Mouse (Mus musculus) limb, embryonic 13.5 days (tissue): ENCODE measurements around the gene Grcc10. TPM values are rescaled to one million over a fixed set of nuclear protein-coding genes. Genes with fewer than 3 reads are reported as not detected.

Experiments used
- ATAC-seq: fragments of 200-750 bp; cut with Nextera tagmentation; 2 replicates; pipeline ENCODE4 v1.8.0; 2017; ENCODE audit warnings: low read depth, moderate number of reproducible peaks, moderate TSS enrichment; ENCODE audit not compliant: low FRiP score
- H3K27ac ChIP-seq: fragments of 300-500 bp; sonication (generic); 2 replicates; pipeline ENCODE4 v1.5.1; 2015; ENCODE audit warnings: inconsistent platforms, mild to moderate bottlenecking, moderate library complexity
- H3K27me3 ChIP-seq: fragments of 300-500 bp; sonication (generic); 2 replicates; pipeline ENCODE4 v1.6.1; 2015; ENCODE audit warnings: mild to moderate bottlenecking, inconsistent platforms
- H3K36me3 ChIP-seq: fragments of 300-500 bp; sonication (generic); 2 replicates; pipeline ENCODE4 v1.6.1; 2015; ENCODE audit warnings: inconsistent platforms, mild to moderate bottlenecking, moderate library complexity
- H3K4me1 ChIP-seq: fragments of 300-500 bp; sonication (generic); 2 replicates; pipeline ENCODE4 v1.6.1; 2015; ENCODE audit warnings: inconsistent platforms
- H3K4me2 ChIP-seq: fragments of 300-500 bp; sonication (generic); replicated peaks from 2 replicates; pipeline ENCODE4 v1.6.1; 2015; ENCODE audit warnings: inconsistent platforms, mild to moderate bottlenecking, moderate library complexity
- H3K4me3 ChIP-seq: fragments of 300-500 bp; sonication (generic); 2 replicates; pipeline ENCODE4 v1.5.1; 2015; ENCODE audit warnings: moderate library complexity, mild to moderate bottlenecking, inconsistent platforms
- H3K9ac ChIP-seq: fragments of 300-500 bp; sonication (generic); 2 replicates; pipeline ENCODE4 v1.6.1; 2015; ENCODE audit warnings: mild to moderate bottlenecking, inconsistent platforms
- H3K9me3 ChIP-seq: fragments of 300-500 bp; sonication (generic); 2 replicates; pipeline ENCODE4 v1.6.1; 2016; ENCODE audit warnings: inconsistent platforms
- WGBS: fragments of 180-500 bp; shearing (Covaris S2); methylation state at CpG from one replicate; pipeline ENCODE4 v1.1.7; 2015; 5-methylcytosine and 5-hydroxymethylcytosine counted together
- polyA plus RNA-seq: library from polyadenylated mRNA; unstranded; fragments of >200 nt; fragmentation: Nextera tagmentation; extraction: Ambion mirVana; gene quantifications from 2 replicates; pipeline ENCODE4 v1.2.1, GENCODE M21; 2015

Grcc10 gene
- polyA plus RNA-seq, 1 experiment from 2014 or later = 480 TPM

DNA sequence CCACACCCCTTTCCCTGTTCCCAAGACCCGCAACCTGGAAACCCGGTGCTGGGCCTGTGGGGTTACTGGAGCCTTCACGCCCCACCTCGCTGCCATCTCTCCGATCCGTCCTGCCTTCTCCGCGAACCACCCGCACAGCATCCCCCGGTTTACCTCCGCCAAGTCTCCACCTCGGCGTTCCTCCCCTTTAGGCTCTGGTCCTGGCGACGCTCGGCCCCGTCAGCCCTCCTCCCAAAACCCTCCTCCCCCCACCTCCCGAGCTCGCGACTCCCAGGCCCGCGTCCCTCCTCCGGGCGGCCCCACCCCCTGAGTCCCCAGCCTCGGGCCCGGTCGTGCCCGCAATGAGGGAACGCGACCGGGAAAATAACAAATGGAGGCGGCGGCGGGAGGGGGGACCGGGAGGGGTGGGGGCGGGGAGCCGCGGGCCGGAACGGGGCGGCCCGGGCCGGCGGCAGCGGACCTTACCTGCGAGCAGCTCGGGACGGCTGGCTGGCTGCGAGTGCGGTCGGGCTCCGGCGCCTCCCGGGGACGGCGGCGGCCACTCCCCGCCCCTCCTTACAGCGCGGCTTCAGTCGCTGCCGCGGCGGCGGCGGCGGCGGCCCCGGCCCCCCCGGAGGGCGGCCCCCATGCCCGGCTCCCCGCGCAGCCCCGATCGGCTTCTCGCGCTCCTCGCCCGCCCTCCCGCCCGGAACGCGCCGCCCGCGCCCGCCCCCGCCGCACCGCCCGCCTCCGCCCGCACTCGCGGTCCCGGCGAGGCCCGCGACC lies 14.8 kb upstream of the Grcc10 start, which contains the start of the genes Gm45234 and Atn1:
Gm45234 (minus strand) TSS at position 191 of the 765 bp plus-strand sequence.
Atn1 (minus strand) TSS at position 694 of the 765 bp plus-strand sequence.
- H3K4me2 ChIP-seq = peak within 1 kb of the TSS; percentile 90
- H3K9ac ChIP-seq = peak within 1 kb of the TSS; percentile 94
- peaks cover 6% of the 10 kb centered on the region; the same call in 1 of the 2 replicates for H3K27me3 ChIP-seq
- peaks cover 13% of the 10 kb centered on the region; the same call in 1 of the 2 replicates for H3K36me3 ChIP-seq
- peak within 1 kb of the TSS; percentile 79 for H3K4me3 ChIP-seq
- H3K9me3 ChIP-seq = no peaks in the 10 kb centered on the region
- ATAC-seq = peak; percentile 54; the same call in 1 of the 2 replicates
- H3K27ac ChIP-seq = peak within 1 kb of the TSS; percentile 99
- 0% methylated on average over 59 of the region's 100 CpGs for WGBS
- H3K4me1 ChIP-seq = peaks cover 51% of the 10 kb centered on the region

DNA sequence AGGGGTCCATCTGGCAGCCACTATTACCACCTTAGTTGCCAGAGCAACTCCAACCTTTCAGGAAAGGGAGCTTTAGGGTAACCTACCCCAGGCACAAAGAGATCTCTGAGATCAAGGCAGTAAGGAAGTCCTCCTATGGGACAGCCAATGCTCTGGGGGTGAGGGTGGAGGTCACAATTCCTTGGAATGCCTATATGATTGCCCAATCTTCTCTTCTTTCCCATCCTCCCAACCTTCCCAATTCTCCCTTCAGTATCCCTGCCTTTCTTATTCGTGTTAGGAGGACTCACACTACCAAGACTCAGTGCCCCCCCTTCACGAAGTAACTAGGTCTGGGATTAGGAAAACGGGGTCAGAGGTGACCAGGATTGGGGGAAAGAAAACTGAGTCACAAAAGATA lies 14.1 kb upstream of the Grcc10 start:
- WGBS = 3% methylated on average over 3 of the region's 3 CpGs

DNA sequence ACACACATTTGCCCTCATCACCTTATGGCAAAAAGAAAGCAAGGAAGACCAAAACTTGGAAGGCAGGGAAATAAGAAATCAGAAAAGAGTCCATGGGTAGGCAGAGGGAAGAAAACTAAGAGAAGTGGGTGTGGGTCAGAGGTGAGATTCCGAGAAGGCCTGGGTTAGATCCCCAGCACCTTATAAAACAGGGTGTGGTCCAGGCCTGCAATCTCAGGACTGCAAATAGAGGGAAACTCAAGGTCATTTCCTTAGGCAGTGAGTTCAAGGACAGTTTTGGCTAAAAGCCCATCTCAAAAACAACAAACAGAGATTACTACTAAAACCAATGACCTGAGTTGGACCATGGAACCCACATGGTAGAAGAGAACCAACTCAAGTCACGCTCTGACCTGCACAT lies 12.7 kb upstream of the Grcc10 start:
- no peak overlapping the region for H3K27ac ChIP-seq
- no peaks in the 10 kb centered on the region for H3K27me3 ChIP-seq
- ATAC-seq = no peak
- peak overlapping the region; percentile 90; the same call in 1 of the 2 replicates for H3K4me2 ChIP-seq
- no peak overlapping the region for H3K9ac ChIP-seq
- no peak overlapping the region for H3K4me3 ChIP-seq
- peaks cover 43% of the 10 kb centered on the region for H3K4me1 ChIP-seq
- H3K36me3 ChIP-seq = peaks cover 26% of the 10 kb centered on the region
- 79% methylated on average over 2 of the region's 2 CpGs for WGBS
- no peaks in the 10 kb centered on the region for H3K9me3 ChIP-seq

More for the DNA sequence above, 14.1 kb upstream of the Grcc10 start:
- Histone ChIP-seq H3K4me2 (peak overlapping the region; percentile 90), H3K36me3 (peaks cover 13% of the 10 kb centered on the region; the same call in 1 of the 2 replicates), H3K9me3 (no peaks in the 10 kb centered on the region), H3K27me3 (peaks cover 4% of the 10 kb centered on the region; the same call in 1 of the 2 replicates), H3K4me3 (peak overlapping the region; percentile 79), H3K9ac (peak overlapping the region; percentile 94), H3K4me1 (peaks cover 51% of the 10 kb centered on the region), H3K27ac (peak overlapping the region; percentile 99)
- no peak for ATAC-seq

DNA sequence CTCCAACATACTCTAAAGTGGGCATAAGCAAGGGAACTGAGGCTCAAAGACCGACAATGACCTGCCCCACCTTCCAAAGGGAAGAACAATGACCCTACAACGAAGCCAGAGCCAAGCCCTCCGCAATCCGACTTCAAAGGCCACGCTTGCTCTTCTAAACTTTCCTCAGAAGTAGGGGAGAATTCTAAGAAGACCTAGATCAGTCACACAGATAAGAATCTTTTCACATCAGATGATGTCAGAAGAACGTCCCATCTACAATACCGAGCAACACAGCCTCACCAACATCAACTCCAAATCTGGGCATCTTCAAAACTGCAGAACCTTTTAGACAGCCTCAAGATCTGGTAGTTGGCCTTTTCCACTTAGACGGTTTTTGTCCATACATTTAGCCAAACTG lies 9.2 kb upstream of the Grcc10 start:
- Histone ChIP-seq H3K4me1 (peaks cover 40% of the 10 kb centered on the region), H3K9me3 (no peaks in the 10 kb centered on the region), H3K9ac (no peak overlapping the region), H3K27ac (no peak overlapping the region), H3K4me3 (no peak overlapping the region), H3K4me2 (no peak overlapping the region), H3K27me3 (no peaks in the 10 kb centered on the region), H3K36me3 (peaks cover 52% of the 10 kb centered on the region)
- ATAC-seq = no peak
- WGBS = 86% methylated on average over 8 of the region's 8 CpGs

DNA sequence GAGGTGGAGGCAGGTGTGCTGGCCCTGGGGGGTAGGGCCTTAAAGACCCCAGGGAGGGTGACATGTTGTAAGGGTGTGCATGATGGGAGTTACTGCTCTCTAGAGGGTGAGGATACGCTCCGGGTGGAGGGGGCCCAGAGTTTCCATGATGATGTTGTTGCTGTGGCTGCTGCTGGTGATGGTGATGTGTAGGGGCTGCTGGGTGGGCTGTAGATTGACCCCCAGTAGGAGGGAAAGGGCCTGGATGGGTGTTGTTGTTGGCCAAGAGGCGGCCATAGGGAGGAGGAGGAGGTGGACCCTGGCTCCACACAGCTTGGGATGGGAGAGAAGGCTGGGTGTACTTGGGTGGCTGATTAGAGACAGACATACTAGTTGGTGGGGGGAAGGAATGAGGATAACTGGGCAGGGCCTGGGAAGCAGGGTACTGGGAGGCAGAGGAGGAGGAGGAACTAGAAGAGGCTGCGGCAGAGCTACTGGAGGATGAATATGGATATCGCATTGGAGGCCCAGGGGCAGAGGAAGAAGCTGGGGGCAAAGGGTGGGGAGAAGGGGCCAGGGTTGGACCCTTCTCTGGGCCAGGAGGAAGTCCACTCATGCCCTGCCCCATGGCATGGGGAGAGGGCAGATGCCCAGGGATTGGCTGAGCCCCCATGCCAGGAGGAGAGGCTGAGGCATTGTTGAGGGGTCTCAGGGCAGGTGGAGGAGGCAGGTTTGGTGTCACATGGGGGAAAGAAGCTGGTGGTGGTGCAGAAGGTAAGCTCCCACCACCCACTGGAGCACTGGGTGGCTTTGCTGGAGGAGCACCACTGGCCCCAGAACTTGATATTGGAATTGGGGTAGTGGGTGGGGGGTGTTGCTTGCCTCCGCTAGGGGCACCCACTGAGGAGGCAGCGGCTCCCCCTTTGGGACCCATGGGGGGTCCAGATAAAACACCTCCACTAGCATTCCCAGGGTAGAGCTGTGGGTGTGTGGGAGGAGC lies 5.8 kb upstream of the Grcc10 start:
- no peak overlapping the region; the same call in 1 of the 2 replicates for H3K27ac ChIP-seq
- peak overlapping the region; percentile 54 for H3K4me3 ChIP-seq
- H3K9me3 ChIP-seq = no peaks in the 10 kb centered on the region
- H3K27me3 ChIP-seq = no peaks in the 10 kb centered on the region
- peak overlapping the region; percentile 94 for H3K4me2 ChIP-seq
- WGBS = 90% methylated on average over 7 of the region's 7 CpGs
- H3K9ac ChIP-seq = peak overlapping the region; percentile 84; the same call in 1 of the 2 replicates
- H3K36me3 ChIP-seq = peaks cover 67% of the 10 kb centered on the region
- peaks cover 28% of the 10 kb centered on the region for H3K4me1 ChIP-seq
- no peak for ATAC-seq

DNA sequence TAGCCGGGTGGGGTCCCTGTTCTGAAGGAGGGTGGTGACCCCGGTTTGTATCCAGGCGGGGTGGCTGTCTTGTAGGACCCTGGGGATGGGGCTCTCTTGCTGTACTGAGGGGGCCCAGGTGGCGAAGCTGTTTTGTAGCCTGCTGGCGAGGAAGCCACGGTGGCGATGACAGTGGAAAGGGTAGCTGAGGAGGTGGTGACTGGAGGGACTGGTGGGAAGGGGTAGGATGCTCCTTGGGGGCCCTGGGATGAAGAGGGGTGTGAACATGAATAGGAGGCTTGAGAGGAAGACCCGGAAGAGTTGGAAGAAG lies 5.1 kb upstream of the Grcc10 start:
- peak; percentile 4; the same call in 1 of the 2 replicates for ATAC-seq
- H3K27ac ChIP-seq = peak overlapping the region; percentile 88
- WGBS = 16% methylated on average over 8 of the region's 8 CpGs

DNA sequence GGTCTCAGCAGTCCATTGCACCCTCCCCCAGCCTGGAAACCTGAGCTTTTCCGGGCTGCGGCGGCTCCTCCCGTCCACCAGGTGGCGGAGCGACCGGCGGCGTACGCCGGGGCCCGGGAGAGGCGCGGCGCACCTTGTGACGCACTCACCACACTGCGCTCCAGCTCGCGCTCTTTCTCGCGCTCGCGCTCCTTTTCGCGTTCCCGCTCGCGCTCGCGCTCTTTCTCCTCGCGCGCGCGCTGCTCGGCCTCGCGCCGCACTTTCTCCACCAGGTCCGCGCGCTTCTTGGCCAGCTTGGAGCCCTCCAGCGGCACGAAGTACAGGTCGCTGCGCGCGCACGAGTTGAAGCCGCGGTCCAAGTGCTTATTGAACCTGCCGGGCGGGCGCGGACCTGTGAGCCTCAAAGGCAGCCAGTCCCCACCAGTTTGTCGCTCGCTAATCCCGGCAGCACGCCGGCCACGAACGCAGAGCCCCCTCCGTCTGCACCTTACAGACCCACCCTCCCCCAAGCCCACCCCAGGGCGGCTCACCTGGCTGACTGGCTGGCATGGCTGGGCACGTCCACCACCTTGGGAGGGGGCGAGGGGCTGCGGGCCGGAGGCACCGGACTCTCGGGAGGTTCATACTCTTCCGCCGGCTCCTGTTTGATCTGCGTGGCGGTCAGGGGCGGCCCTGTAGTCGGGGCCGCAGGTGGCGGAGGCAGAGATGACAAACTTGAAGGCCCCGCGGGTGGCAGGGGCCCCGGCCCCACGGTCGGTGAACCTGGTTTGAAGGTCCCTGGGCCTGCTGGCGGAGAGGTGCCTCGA lies 4.5 kb upstream of the Grcc10 start:
- H3K4me1 ChIP-seq = peaks cover 33% of the 10 kb centered on the region
- no peaks in the 10 kb centered on the region for H3K27me3 ChIP-seq
- H3K4me2 ChIP-seq = peak overlapping the region; percentile 94
- WGBS = under 1% methylated on average over 77 of the region's 85 CpGs
- no peaks in the 10 kb centered on the region for H3K9me3 ChIP-seq
- peak overlapping the region; percentile 54 for H3K4me3 ChIP-seq
- peak overlapping the region; percentile 84 for H3K9ac ChIP-seq
- ATAC-seq = peak; percentile 77
- peaks cover 67% of the 10 kb centered on the region for H3K36me3 ChIP-seq
- peak overlapping the region; percentile 88 for H3K27ac ChIP-seq

More for the DNA sequence above, 5.1 kb upstream of the Grcc10 start:
- H3K36me3 ChIP-seq = peaks cover 67% of the 10 kb centered on the region
- H3K9me3 ChIP-seq = no peaks in the 10 kb centered on the region
- peak overlapping the region; percentile 84 for H3K9ac ChIP-seq
- H3K4me2 ChIP-seq = peak overlapping the region; percentile 94
- no peaks in the 10 kb centered on the region for H3K27me3 ChIP-seq
- peaks cover 33% of the 10 kb centered on the region for H3K4me1 ChIP-seq
- peak overlapping the region; percentile 54 for H3K4me3 ChIP-seq

DNA sequence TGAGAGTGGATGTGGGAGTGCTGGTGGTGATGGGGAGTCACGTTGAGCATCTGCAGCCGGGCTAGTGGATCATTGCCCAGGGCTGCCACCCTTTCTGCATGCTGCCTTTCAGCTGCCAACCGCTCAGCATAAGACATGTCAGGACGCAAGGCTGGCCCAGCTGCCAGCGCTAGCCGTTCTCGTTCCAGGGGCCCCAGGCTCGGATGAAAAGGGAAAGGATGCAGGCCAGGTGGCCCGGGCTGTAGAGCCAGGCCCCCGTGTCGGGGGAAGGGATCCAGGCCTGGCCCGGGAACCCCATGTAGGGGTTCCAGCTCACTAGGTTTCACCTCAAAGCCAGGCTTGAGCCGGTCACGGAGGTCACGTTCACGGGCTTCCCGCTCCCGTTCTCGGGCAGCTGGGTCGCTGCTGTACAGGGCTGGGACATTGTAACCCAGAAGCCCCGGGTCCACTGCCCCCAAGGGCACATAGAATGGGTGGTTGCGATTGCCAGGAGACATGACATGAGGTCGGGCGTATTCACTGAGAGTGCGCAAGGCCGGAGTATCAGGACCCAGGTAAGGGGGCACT lies 3.7 kb upstream of the Grcc10 start:
- Histone ChIP-seq H3K4me1 (peaks cover 37% of the 10 kb centered on the region), H3K4me2 (peak overlapping the region; percentile 94), H3K4me3 (peak overlapping the region; percentile 54), H3K9me3 (no peaks in the 10 kb centered on the region), H3K27ac (peak overlapping the region; percentile 74; the same call in 1 of the 2 replicates), H3K36me3 (peaks cover 64% of the 10 kb centered on the region), H3K9ac (peak overlapping the region; percentile 66), H3K27me3 (no peaks in the 10 kb centered on the region)
- ATAC-seq = no peak
- 70% methylated on average over 26 of the region's 26 CpGs for WGBS

DNA sequence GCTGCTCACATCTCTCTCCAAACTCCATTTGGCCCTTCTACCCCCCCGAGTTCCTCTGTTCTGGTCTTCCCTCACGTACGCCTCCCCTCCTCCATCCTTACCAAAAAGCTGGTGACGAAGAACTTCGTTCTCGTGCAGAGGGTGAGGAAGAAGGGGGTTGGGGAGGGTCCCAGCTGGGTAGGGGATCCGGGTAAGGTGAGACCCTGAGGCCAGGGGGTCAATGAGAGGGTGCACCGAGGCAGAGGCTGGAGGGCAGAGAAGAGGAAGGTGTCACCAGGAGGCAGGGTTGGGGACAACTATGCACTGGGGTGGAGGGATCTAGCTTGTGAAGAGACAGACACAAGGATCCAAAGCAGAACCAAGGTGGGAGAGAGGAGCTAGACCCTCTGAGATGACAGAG lies 2.5 kb upstream of the Grcc10 start:
- WGBS = 89% methylated on average over 8 of the region's 8 CpGs
- Histone ChIP-seq H3K27ac (no peak overlapping the region), H3K9ac (peak overlapping the region; percentile 26; the same call in 1 of the 2 replicates), H3K4me2 (no peak overlapping the region), H3K4me3 (no peak overlapping the region), H3K36me3 (peaks cover 63% of the 10 kb centered on the region), H3K9me3 (no peaks in the 10 kb centered on the region), H3K27me3 (no peaks in the 10 kb centered on the region), H3K4me1 (peaks cover 47% of the 10 kb centered on the region)
- ATAC-seq = no peak

DNA sequence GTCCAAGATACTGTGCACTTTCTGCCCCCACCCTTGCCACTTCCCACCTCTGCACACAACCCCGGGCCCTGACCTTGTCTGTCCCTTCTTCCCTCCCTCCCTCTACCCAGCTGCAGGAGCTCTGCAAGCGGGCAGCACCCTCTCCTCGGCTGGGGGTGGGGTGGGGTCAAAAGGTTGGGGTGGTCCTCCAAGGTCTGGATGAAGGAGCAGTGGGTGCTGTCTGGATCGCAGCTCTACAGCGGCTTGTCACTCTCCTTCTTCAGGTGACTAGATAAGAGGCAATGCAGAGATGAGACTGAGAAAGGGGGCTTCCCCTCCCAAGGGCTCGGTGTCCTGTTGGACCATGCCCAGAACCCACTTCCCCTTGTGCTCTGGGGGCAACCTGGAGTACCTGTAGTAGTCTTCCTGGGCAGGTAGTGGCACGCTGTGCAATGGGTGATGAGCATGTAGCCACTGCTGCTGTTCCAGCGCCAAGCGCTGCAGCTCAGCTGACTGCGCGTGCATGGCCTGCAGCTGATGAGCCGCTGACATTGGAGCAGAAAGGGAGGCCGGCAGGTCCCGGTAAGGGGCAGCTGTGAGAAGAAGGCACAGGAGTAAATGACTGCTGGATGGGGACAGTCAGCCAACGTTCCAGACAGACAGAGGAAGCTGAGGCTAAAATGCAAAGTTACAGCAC lies 1.8 kb upstream of the Grcc10 start:
- Histone ChIP-seq H3K4me2 (no peak overlapping the region), H3K9ac (peak overlapping the region; percentile 26; the same call in 1 of the 2 replicates), H3K27ac (no peak overlapping the region), H3K9me3 (no peaks in the 10 kb centered on the region), H3K36me3 (peaks cover 57% of the 10 kb centered on the region), H3K4me1 (peaks cover 51% of the 10 kb centered on the region), H3K27me3 (no peaks in the 10 kb centered on the region), H3K4me3 (no peak overlapping the region)
- ATAC-seq = no peak
- WGBS = 92% methylated on average over 15 of the region's 15 CpGs
